Mouse (Mus musculus) MEL (cell line): ENCODE measurements at regions not wholly inside any gene's neighbourhood (a gene's known extent, or its start where the extent isn't known, plus 50 kb on each side); places are given as distances from the start of the nearest gene placed in this dataset.

Experiments
- DNase-seq: peaks from one replicate; pipeline ENCODE4 v3.0.0; 2011; ENCODE audit warnings: low read depth, low spot score
- H3K27ac ChIP-seq: 2 replicates; pipeline ENCODE4 v1.5.1; 2012; ENCODE audit warnings: low read depth, mild to moderate bottlenecking, control low read depth, low read length, moderate library complexity; ENCODE audit not compliant: control insufficient read depth
- H3K27me3 ChIP-seq, 2 experiments: fragments of 150-350 bp in 1 of 2; sonication (generic) in 1 of 2; 2 replicates each; pipeline ENCODE4 v1.6.1; 2012; ENCODE audit warnings: low read length in 2 of 2, mild to moderate bottlenecking in 2 of 2, improper control_type of control experiment in 1 of 2, moderate library complexity in 1 of 2; ENCODE audit not compliant: insufficient read depth in 2 of 2, control insufficient read depth in 1 of 2
- H3K36me3 ChIP-seq, 2 experiments: 2 replicates each; pipeline ENCODE4 v1.6.1; 2012 to 2014; ENCODE audit warnings: low read length in 2 of 2, improper control_type of control experiment in 1 of 2, inconsistent platforms in 1 of 2, mild to moderate bottlenecking in 1 of 2; ENCODE audit not compliant: insufficient read depth in 2 of 2, control insufficient read depth in 1 of 2
- H3K4me1 ChIP-seq, 2 experiments: fragments of 150-350 bp in 1 of 2; sonication (generic) in 1 of 2; 2 replicates each; pipeline ENCODE4 v1.6.1; 2012; ENCODE audit warnings: low read length in 2 of 2, improper control_type of control experiment in 1 of 2, mild to moderate bottlenecking in 1 of 2; ENCODE audit not compliant: insufficient read depth in 2 of 2, control insufficient read depth in 1 of 2
- H3K4me3 ChIP-seq, 2 experiments: fragments of 150-350 bp in 1 of 2; sonication (generic) in 1 of 2; 2 replicates each; pipeline ENCODE4 v1.5.1; 2012; ENCODE audit warnings: low read depth in 2 of 2, low read length in 2 of 2, mild to moderate bottlenecking in 2 of 2, moderate library complexity in 2 of 2, control low read depth in 1 of 2, improper control_type of control experiment in 1 of 2; ENCODE audit not compliant: control insufficient read depth in 1 of 2, insufficient read depth in 1 of 2
- H3K79me2 ChIP-seq: 2 replicates; pipeline ENCODE4 v1.6.1; 2012; ENCODE audit warnings: mild to moderate bottlenecking, low read length, moderate library complexity; ENCODE audit not compliant: control insufficient read depth, poor library complexity, insufficient read depth
- H3K9ac ChIP-seq: 2 replicates; pipeline ENCODE4 v1.6.1; 2012; ENCODE audit warnings: low read depth, mild to moderate bottlenecking, control low read depth, low read length, moderate library complexity; ENCODE audit not compliant: control insufficient read depth, poor library complexity, severe bottlenecking
- H3K9me3 ChIP-seq: fragments of 150-350 bp; sonication (generic); replicated peaks from 2 replicates; pipeline ENCODE4 v1.6.1; 2012; ENCODE audit warnings: mild to moderate bottlenecking, low read length, improper control_type of control experiment, moderate library complexity; ENCODE audit not compliant: insufficient read depth
- BHLHE40 ChIP-seq: IDR thresholded peaks from 2 replicates; pipeline ENCODE4 v1.6.1; 2012; ENCODE audit warnings: low read depth, mild to moderate bottlenecking, inconsistent platforms, low read length, improper control_type of control experiment, borderline replicate concordance
- CHD1 ChIP-seq: IDR thresholded peaks from 2 replicates; pipeline ENCODE4 v1.6.1; 2012; ENCODE audit warnings: low read depth, mild to moderate bottlenecking, inconsistent platforms, low read length, improper control_type of control experiment
- CHD2 ChIP-seq: IDR thresholded peaks from 2 replicates; pipeline ENCODE4 v1.6.1; 2011; ENCODE audit warnings: low read length, improper control_type of control experiment
- E2F4 ChIP-seq: IDR thresholded peaks from 2 replicates; pipeline ENCODE4 v1.6.1; 2011; ENCODE audit warnings: low read depth, low read length, improper control_type of control experiment, borderline replicate concordance
- ELF1 ChIP-seq: IDR thresholded peaks from 2 replicates; pipeline ENCODE4 v1.6.1; 2014; ENCODE audit warnings: low read depth, mild to moderate bottlenecking, inconsistent platforms, low read length, improper control_type of control experiment, moderate library complexity
- EP300 ChIP-seq, 2 experiments: IDR thresholded peaks; 2 replicates each; pipeline ENCODE4 v1.6.1; 2011; ENCODE audit warnings: improper control_type of control experiment in 2 of 2, low read length in 2 of 2, low read depth in 1 of 2, mild to moderate bottlenecking in 1 of 2
- GABPA ChIP-seq: IDR thresholded peaks from 2 replicates; pipeline ENCODE4 v1.6.1; 2012; ENCODE audit warnings: low read depth, mild to moderate bottlenecking, inconsistent platforms, low read length, improper control_type of control experiment, moderate library complexity
- GATA1 ChIP-seq: IDR thresholded peaks from 2 replicates; pipeline ENCODE4 v1.6.1; 2011; ENCODE audit warnings: low read depth, low read length, improper control_type of control experiment
- HCFC1 ChIP-seq: IDR thresholded peaks from 2 replicates; pipeline ENCODE4 v1.6.1; 2012; ENCODE audit warnings: low read depth, mild to moderate bottlenecking, inconsistent platforms, low read length, improper control_type of control experiment, moderate library complexity
- KAT2A ChIP-seq: conservative IDR thresholded peaks from 2 replicates; pipeline ENCODE4 v1.6.1; 2012; ENCODE audit warnings: low read depth, low read length, improper control_type of control experiment, inconsistent platforms
- MAX ChIP-seq: IDR thresholded peaks from 2 replicates; pipeline ENCODE4 v1.6.1; 2011; ENCODE audit warnings: low read length, improper control_type of control experiment
- MAZ ChIP-seq: IDR thresholded peaks from 2 replicates; pipeline ENCODE4 v1.6.1; 2012; ENCODE audit warnings: low read depth, mild to moderate bottlenecking, inconsistent platforms, low read length, improper control_type of control experiment
- MEF2A ChIP-seq: IDR thresholded peaks from 2 replicates; pipeline ENCODE4 v1.6.1; 2014; ENCODE audit warnings: low read depth, mild to moderate bottlenecking, inconsistent platforms, low read length, improper control_type of control experiment; ENCODE audit not compliant: poor library complexity, insufficient replicate concordance, severe bottlenecking; ENCODE audit errors: extremely low read depth
- MXI1 ChIP-seq: IDR thresholded peaks from 2 replicates; pipeline ENCODE4 v1.6.1; 2011; ENCODE audit warnings: mild to moderate bottlenecking, low read depth, low read length, improper control_type of control experiment
- POLR2AphosphoS2 ChIP-seq: IDR thresholded peaks from 2 replicates; pipeline ENCODE4 v1.6.1; 2011; ENCODE audit warnings: low read length, improper control_type of control experiment
- SMC3 ChIP-seq: IDR thresholded peaks from 2 replicates; pipeline ENCODE4 v1.6.1; 2011; ENCODE audit warnings: low read depth, low read length, improper control_type of control experiment
- TBP ChIP-seq: IDR thresholded peaks from 2 replicates; pipeline ENCODE4 v1.8.0; 2011; ENCODE audit warnings: low read depth, low read length, improper control_type of control experiment
- UBTF ChIP-seq: IDR thresholded peaks from 2 replicates; pipeline ENCODE4 v1.6.1; 2012; ENCODE audit warnings: low read depth, mild to moderate bottlenecking, inconsistent platforms, low read length, improper control_type of control experiment, moderate library complexity, borderline replicate concordance; ENCODE audit not compliant: insufficient read depth
- USF2 ChIP-seq, 2 experiments: IDR thresholded peaks; 2 replicates each; pipeline ENCODE4 v1.6.1; 2011 to 2012; ENCODE audit warnings: improper control_type of control experiment in 2 of 2, low read length in 2 of 2, borderline replicate concordance in 1 of 2, inconsistent platforms in 1 of 2, low read depth in 1 of 2, mild to moderate bottlenecking in 1 of 2; ENCODE audit not compliant: insufficient read depth in 1 of 2
- ZC3H11A ChIP-seq: IDR thresholded peaks from 2 replicates; pipeline ENCODE4 v1.6.1; 2012; ENCODE audit warnings: low read depth, mild to moderate bottlenecking, inconsistent platforms, low read length, improper control_type of control experiment
- ZMIZ1 ChIP-seq: IDR thresholded peaks from 2 replicates; pipeline ENCODE4 v1.6.1; 2012; ENCODE audit warnings: low read depth, mild to moderate bottlenecking, inconsistent platforms, low read length, improper control_type of control experiment, moderate library complexity
- ZNF384 ChIP-seq: IDR thresholded peaks from 2 replicates; pipeline ENCODE4 v1.6.1; 2012; ENCODE audit warnings: low read depth, mild to moderate bottlenecking, inconsistent platforms, low read length, improper control_type of control experiment

- TF ChIP-seq BHLHE40 = no peak
- TF ChIP-seq MXI1 = no peak
- no peak for TF ChIP-seq EP300 (IDR thresholded peaks at IDR 0.05; ENCODE audit: low read depth in 1 of 2, low read length in 2 of 2)
- no peak for TF ChIP-seq HCFC1
These were observed 59.0 kb upstream of the A530016L24Rik start (continued) for GRCm38 (mm10) chr12:112430104-112430846.

DNA sequence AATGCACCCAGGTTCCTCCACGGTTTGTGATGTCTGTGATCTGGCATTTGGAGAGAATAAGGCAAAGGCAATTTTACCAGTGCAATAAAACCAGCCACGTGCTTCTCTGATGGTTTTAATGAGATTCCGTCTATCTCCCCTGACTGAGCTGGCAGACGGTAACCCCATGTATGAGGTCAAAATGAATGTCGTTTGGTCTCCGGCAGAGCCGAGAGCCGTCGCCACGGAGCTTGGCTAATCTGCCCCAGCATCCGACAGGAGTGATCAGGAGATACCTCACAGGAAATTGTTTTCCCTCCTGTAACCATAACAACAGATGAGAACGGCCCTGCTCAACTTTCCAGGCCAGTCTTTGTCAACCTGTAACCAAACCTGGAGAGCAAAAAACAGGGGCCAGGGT, 55.9 kb upstream of the A530016L24Rik start:
- H3K9me3 ChIP-seq = no peaks in the 10 kb centered on the region; the same call in 1 of the 2 replicates
- no peaks in the 10 kb centered on the region for H3K4me1 ChIP-seq
- no peak for DNase-seq
- no peak overlapping the region for H3K4me3 ChIP-seq
- H3K36me3 ChIP-seq = no peaks in the 10 kb centered on the region
- no peaks in the 10 kb centered on the region for H3K79me2 ChIP-seq
- H3K27me3 ChIP-seq = no peaks in the 10 kb centered on the region
- no peak overlapping the region for H3K9ac ChIP-seq
- TF ChIP-seq CHD1 (no peak), HCFC1 (no peak), ZMIZ1 (no peak), GABPA (no peak), MEF2A (no peak), TBP (no peak), CHD2 (no peak), UBTF (no peak), ELF1 (no peak), USF2 (IDR thresholded peaks at IDR 0.05; ENCODE audit: borderline replicate concordance in 1 of 2, insufficient read depth in 1 of 2, low read depth in 1 of 2, low read length in 2 of 2) (no peak), ZC3H11A (no peak), EP300 (IDR thresholded peaks at IDR 0.05; ENCODE audit: low read depth in 1 of 2, low read length in 2 of 2) (no peak), GATA1 (no peak), POLR2AphosphoS2 (no peak), MAZ (no peak), MAX (no peak), SMC3 (no peak), E2F4 (no peak), ZNF384 (no peak), KAT2A (no peak)
- H3K27ac ChIP-seq = no peak overlapping the region
